Mouse (Mus musculus): Measurements from ENCODE around the gene Susd6.

Gene Susd6

DNA sequence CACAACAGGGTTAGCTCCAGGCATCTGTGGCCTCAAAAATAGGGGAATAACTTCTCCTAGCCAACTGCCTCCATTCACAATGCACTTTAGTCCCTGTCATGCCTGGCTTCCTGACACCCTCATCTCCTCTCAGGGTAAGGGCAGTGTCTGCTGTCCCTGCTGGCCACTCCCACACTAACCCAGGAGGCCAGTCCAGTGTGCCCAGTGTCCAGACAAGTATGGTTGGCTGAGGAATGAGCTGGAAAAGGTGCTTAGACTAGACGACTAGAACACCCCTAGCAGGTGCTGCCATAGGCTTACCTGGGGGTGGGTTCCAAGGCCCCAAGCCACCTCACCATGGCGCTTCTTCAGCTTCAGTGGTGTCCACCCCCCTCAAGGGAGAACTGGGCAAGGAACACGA lies 88.3 kb downstream of the Susd6 start:
- DNase-seq (ENCODE audit: low spot score), result no peak

DNA sequence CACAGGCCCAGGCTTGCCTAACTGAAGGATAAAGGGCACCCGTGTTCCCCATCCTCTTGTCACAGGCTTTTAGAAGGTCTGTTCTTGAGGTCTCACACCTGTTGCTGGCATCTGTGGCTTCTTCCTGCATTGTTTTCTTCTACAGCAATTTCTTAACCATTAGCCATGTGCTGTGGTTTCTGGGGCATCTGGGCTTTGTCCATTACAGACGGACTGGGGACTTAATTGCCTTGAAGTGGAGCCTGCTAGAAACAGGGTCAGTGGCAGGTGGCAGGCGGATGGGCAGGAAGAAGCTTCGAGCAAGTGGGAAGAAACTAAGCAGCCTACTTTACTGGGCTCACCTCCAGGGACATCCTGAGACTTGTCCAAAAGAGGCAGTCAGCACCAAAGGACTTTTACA lies 89.0 kb downstream of the Susd6 start:
- no peak for DNase-seq (ENCODE audit: low spot score)

DNA sequence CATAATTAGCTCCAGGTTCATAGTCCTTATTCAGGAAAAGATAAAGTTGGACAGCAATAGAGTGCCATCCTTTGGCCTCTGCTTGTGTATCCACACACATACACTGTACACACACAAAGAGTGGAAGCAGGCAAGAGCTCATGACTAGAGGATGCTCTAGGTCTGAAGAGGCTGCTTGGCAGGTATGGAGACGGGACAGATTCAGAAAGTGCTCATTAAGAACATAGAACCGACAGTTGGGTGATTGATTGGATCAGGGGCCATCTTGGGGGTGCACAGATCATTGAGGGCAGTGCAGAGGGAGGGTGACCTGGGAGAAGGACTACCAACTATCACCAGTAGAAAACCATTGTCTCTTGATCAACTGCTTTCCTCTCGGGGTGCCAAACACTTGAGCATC lies 90.8 kb downstream of the Susd6 start:
- DNase-seq (ENCODE audit: low spot score), result no peak

DNA sequence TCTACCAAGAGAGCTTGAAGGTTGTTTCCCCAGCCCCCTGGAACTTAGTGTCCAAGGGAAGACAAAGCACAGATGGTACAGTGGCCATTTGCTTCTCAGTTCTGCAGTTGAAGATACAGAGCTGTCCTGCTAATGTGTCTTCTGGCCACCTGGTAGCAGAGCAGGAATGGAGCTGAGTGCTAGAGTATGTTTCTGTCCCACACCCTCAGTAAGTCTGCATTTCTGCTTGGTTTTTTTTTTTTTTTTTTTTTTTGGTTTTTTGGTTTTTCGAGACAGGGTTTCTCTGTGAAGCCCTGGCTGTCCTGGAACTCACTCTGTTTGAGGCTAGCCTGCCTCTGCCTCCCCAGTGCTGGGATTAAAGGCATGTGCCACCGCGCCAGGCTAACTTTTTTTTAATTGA lies 93.0 kb downstream of the Susd6 start:
- no peak for DNase-seq (ENCODE audit: low spot score)

DNA sequence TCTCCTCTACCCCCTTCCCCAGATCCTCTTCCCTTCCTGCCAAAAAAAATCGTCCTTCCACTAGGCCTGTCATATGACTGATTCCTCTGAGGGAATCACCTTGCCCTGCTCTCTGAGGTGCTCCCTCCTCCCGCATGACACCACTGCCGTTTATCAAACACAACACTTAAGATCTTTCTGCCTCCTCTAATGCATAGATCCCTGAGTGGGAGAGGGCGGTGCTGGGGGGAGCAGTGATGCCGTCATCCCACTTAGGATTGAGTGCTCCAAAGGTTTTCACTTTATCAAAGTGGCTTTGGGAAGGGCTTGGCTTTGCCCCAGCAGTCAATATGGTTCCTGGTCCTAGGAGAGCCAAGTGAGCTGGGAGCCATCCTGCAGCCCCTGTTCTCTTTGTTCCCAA lies 93.6 kb downstream of the Susd6 start:
- no peak for DNase-seq (ENCODE audit: low spot score)

DNA sequence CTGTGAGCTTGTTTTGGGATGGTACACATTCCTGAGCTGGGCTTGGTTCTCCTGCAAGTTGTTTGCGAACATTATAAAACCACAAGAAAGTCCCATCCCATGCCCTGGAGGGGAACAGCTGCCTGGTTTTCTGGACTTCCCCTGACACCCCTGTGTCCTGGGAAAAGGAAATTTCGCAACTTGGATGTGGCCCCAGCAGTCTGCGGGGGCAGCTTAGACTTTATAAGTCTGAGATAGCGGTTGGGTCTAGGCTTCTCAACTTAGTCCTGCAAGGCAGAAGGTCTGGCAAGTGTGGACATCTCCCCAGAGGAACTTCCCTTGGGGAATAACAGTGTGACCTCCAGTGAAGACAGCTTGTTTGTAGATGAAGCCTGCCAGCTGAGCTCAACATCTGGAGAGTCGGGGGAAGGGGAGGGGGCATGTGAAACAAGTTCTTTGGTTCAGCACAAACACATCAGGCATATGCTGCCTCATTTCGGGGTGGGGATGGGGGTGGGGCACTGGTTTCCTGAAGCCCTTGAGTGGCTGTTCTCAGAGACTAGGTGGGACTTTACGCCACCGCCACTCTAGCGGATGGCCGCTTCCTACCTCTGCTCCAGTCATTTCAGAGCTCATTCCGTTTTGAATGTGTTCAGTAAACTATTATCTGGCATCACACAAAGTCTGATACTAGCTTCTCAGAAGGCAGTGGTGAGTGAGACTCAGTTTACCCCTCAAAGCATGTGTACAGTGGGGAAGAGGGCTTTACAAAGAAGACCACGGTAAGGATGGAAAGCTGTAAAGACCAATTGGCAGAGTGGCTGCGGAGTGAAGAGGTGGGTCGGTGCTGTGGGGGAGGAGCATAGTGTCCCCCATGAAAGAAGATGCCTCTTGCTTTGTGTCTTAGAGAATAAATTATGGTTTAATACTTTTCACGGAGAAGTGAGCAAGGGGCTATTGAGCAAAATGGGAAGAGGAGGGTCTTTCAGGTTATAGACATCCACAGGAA lies 95.3 kb downstream of the Susd6 start:
- no peak for DNase-seq (ENCODE audit: low spot score)

DNA sequence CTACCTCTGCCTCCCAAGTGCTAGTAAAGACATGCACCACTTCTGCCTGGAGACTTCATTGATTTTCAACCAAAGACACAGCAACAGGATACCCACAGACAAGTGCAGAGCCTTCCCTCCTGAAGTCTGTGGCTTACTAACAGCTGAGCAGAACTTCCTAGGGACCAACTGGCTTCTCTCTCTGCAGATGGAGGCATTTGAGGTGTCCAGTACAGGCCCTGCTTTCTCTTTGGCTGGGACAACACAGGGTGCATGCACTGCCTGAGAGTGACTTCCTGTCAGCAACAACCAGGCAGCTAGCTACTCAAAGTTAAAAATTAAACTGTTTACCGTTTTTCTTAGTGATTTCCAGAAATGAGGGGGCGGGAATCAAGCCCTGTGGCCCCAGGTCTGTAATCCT lies 96.7 kb downstream of the Susd6 start:
- DNase-seq (ENCODE audit: low spot score), result no peak

DNA sequence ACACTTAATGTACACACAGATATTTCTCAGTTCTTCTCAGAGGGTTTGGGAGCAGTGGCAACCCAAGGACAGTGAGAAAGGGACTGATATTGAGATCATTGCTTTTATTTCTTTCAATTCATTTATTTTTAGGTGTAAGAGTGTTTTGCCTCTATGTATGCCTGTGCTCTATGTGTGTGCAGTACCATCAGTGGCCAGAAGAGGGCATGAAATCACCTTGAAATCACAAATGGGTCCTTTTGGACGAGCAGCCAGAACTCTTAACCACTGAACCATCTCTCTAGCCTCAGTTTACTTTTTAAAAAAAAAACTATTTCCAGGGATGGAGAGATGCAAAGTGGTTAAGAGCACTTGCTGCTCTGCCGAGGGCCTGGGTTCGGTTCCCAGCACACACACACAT lies 99.0 kb downstream of the Susd6 start:
- DNase-seq (ENCODE audit: low spot score), result no peak

DNA sequence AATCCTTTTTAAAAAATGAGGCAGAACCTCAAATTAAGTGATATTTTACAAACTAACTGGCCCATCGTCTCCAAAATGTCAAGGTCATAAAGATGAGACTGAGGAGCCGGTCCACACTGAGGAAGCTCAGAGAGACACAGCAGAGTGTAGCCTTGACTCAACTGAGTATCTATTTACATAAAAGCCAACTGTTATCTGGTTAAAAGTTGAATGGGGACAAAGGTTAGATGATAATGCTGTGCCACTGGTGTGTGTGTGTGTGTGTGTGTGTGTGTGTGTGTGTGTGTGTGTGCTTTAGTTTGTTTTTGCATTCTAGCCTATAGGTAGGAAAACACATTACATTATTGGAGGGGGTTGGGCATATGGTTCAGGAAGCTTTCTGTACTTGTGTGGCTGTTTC lies 100.8 kb downstream of the Susd6 start:
- no peak for DNase-seq (ENCODE audit: low spot score)

DNA sequence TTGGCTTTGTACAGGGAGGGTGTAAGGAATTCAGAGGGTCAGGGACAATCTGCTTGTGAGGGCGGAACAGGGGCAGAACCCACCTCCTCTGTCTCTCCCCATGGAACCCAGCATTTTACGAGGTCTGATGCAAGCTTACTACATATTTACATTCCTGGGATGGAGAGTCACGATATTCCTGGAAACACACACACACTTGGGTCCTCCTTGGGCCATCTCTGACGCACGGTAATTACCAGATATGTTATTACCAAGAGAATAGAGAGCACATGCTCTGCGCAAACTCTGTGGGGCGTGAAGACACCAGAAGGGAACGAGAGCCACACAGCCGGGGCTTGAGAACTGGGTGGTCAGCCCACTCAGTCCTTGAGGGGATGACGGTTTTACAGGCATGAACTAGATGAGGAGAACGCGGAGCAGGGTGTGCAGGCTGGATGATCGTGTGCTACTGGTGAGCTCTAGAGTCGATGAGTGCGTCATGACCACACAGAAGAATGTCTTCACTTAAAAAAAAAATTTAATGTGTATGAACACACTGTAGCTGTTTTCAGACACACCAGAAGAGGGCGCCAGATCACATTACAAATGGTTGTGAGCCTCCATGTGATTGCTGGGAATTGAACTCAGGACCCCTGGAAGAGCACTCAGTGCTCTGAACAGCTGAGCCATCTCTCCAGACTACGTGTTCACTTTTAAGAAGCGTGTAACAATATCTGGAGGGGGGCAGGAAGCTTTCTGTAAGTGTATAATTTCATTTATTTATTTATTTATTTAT lies 103.6 kb downstream of the Susd6 start:
- DNase-seq (ENCODE audit: low spot score), result no peak

DNA sequence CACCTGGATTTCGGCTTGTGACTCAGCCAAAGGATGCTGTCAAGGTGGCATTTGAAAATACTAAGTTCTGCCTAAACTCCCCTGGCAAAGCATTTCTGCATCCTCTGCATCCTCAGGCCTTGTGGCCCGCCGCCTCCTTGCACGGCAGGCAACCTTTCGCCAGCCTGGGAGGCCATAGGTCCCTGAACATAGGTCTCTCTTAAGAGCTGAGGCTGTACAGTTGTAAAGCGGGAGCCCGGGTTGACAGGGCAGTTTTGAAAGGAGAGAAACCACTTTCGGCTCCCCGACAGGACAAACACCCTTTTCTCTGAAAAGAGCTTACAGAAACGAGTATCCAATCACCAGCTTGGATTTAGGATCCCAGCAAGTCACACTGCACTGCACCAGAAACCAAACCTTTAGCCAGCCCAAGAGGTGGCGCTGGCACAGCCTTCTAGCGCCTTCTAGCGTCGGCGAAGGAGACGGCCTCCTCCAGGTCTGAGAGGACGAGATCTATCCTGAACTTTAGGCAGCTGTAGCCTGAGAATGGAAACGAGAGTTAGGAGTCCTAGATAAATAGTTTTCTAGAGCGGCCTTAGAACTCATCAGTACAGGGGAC lies 104.8 kb downstream of the Susd6 start:
- DNase-seq (ENCODE audit: low spot score), result peak; percentile 50

DNA sequence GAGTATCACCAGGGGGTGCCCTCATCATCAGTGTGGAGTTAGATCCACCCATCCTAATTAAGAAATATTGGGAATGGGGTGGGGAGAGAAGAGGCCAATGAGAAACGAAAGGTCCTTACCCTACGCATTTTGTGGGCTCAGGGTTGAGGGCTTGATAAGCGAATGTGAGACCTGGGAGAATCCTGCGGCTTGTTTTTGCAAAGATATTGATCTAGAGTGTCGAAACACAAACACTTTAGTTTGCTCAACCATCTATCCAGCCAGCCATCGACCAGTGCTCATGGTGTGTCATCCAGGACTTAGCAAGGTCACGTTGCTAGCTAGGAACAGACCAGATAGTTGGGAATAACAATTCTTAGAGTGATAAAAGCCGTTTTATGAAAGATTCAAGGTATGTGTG lies 119.3 kb downstream of the Susd6 start:
- DNase-seq (ENCODE audit: low spot score), result no peak

DNA sequence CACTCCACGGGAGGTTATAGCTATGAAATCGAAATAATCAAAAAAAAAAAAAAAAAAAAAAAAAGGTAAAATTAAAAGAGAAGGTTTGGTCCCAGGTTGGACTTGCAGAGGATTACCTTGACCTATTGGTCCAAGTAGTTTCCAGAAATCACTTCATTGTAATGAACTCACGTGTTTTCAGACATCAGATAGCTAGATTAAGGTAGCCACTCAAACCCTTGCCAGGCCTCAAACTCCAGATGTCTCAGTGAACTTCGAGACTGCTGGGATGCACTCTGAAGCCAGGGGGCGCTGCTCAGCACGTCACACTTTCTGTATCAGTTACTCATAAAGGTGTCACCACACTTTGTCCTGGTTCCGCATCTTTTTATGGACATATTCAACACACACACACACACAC lies 127.5 kb downstream of the Susd6 start:
- DNase-seq (ENCODE audit: low spot score), result no peak

DNA sequence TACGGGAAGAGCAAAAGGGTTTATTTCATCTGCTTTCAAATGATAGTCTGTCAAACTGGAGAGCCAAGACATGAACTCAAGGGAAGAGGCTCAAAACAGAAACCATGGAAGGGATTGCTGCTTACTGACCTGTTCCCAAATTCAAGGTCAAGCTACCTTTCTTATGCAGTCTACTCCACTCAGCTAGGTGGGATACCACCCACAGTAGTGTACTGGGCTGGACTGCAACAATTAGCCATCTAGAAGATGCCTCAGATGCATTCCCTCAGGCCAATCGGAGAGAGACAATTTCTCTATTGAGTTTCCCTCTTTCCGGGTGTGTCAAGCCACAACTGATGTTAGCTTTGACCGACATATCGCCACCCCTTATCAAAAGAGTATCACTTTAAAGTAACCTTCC lies 131.0 kb downstream of the Susd6 start:
- DNase-seq (ENCODE audit: low spot score), result no peak

DNA sequence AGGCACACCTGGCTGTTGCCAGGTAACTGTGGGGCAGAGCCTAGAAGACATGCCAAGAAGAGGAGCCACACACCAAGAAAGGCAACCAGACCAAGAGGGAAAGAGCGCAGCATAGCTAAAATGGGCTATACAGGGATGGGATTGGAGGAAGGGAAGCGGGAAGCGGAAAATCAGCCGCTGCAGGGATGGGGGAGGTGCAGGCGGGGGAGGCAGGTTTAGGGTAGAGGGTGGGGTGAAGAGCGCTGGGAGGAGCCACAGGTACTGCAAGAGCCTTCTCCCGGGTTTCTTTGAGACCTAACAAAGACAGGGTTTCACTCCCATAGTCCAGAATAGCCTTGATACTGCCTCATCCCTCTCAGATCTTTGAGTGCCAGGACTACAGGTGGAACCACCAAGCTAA lies 132.6 kb downstream of the Susd6 start:
- DNase-seq (ENCODE audit: low spot score), result no peak

DNA sequence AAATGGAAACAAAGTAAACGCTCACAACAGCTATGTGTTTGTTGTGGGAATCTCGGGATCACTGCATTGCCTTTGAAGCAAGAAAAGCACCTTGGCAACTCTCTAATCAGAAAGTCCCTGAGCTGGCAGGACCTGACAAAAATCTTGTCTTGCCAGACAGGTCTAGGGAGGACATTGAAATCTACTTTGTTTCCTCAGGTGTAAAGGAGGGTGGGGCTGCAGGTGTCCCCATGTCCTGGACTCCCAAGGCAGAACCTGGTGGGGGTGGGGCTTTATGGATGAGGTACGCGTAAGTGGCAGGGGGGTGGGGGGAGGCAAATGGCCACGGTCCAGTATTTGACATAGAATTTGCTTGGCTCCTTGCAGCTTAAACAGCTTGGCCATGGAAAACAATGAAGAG lies 133.3 kb downstream of the Susd6 start:
- no peak for DNase-seq (ENCODE audit: low spot score)

DNA sequence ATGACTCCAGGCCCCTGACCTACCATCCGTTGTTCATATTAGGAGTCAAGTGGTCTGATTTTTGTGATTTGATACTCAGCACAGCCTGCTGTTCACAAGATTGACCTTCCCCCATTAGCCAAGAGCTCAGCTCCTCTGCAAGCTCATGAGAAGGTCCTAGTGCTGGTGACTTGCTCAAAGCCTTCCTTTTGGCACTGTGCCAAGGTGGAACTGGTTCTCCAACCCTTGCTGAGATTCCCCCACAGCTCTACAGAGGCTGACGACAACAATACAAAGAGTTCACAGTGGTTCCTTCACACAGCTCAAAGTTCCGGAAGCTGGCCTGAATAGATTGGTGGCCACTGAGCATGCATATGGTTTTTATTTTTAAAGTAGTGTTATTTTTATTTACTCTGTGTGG lies 133.9 kb downstream of the Susd6 start:
- no peak for DNase-seq (ENCODE audit: low spot score)

DNA sequence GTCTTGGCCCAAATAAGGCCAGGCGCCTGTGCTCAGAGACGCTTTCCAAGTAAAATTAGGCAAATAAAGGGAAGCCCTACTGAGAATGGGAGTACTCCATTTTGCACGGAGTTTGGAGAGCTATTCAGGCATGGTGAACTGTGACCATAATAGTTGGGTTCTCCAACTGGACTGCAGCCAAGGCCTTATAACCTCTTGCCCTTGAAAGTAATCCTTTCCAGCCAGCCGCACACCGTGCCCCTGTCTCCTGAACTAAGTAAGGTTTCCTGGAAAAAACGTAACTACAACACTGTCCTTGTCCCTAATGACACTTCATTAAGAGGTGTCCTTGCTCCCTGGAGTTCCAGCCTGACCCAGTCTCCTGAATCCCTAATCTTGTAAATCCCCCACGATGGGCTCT lies 135.6 kb downstream of the Susd6 start:
- no peak for DNase-seq (ENCODE audit: low spot score)

DNA sequence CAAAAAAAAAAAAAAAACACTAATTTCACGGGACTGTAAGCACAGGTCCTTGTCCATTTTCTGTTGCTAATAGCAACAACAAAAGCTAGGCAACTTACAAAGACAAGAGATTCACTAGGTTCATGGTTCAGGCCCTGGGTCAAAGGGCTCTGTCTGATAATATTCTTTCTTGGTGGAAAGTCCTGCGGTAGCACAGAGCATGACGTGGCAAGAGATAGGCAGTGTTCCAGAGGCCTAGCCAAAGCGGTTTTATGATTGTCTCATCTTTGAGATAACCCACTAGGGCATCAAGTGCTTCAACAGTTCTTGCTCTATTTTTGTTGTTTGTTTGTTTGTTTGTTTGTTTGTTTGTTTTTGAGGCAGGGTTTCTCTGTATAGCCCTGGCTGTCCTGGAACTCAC lies 136.2 kb downstream of the Susd6 start:
- no peak for DNase-seq (ENCODE audit: low spot score)

DNA sequence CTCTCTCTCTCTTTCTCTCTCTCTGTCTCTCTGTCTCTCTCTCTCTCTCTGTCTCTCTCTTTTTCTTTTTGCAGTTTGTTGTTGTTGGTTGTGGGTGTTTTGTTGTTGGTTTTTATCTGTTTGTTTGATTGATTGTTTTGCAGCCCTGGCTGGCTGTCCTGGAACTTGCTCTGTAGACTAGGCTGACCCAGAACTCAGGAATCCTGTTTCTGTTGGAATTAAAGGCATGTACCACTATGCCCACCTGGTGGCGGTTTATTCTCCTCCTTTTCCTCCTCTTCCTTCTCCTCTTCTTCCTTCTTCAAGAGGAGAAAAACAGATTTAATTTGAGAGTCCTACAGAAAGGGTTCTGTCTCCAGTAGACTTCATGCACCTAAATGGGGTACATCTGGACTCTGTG lies 137.2 kb downstream of the Susd6 start:
- DNase-seq (ENCODE audit: low spot score), result no peak

DNA sequence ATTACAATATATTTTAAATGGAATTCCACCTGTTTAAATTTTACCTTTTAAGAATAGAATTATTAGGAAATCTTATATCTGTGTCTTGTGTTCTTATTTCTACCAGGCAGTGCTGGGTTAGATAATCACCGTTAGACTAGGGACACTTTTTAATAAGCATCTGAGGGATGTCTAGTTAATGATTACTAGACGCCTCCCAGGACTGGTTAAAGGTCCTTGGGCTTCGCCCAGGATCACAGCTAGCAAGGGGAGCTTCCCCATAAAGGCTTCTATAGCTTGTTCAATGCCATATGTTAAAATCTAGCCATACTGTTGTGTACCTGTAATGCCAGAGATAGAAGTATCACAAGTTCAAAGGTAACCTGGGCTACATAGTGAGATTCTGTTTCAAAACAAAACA lies 138.6 kb downstream of the Susd6 start:
- DNase-seq (ENCODE audit: low spot score), result no peak

DNA sequence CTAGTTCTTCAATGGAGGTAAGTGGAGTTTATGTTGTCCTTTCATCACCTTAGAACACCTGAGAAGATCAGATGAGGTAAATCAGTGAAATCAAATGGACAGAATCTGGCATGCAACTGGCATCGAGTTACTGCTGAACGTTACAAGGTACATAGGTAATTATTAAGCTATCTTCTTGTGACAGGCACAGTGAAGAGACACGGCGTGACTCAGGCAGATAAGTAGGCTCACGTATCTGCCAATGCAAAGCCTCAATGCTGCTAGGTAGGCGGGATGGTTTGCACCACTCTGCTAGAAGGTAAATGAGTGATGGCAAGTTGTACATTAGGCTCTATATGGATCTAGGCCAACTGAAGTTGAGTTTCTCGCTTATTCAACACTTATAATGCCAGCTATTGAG lies 139.8 kb downstream of the Susd6 start:
- DNase-seq (ENCODE audit: low spot score), result no peak
